Mouse (Mus musculus) mouse trophoblast stem cell (cell line): ENCODE measurements around the gene Rrp1.
"Not testable (repeated sequence)": the region's sequence is repeated elsewhere in the genome, so short reads cannot be mapped to it uniquely, and the experiment has no call there.

Source experiments
- in situ Hi-C, 2 experiments: fragments of 300-500 bp; cut with MseI, MboI; formaldehyde crosslinking; loops; 2 replicates in 1 of 2; 3 replicates in 1 of 2; pipeline ENCODE4 v1.15.1; 2025

Gene Rrp1

DNA sequence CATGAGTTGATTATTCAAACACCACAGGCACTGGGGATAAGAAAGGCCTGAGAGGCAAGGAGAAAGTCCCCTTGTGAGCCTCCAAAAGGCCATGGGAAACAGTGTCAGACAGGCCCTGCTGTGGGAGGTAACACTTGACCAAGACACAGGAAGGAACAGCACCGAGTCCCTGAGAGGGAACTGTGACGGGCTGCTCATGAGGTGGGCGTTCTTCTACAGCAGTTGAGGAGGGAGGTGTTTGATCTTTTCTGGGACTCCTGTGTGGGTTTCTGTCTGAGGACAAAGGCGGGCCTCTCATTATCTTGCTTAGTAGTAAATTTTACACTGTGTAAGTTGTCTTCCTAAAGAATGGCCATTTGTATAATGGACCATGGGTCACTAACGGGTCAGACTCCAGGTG is 27.3 kb downstream of the Rrp1 start:
- in situ Hi-C loops = loop anchor here in 1 of 2 experiments (25.0 kb wide), 1 partner anchor 123 kb away; no protein-coding TSS in a partner anchor

GRCm38 (mm10) chr10:78383567-78383966 is 29.3 kb downstream of the Rrp1 start:
- in situ Hi-C loops = loop anchor here in 1 of 2 experiments (25.0 kb wide), 1 partner anchor 121 kb away; no protein-coding TSS in a partner anchor

- in situ Hi-C loops = loop anchor here in 1 of 2 experiments (25.0 kb wide), 1 partner anchor 116 kb away; no protein-coding TSS in a partner anchor
Observed at GRCm38 (mm10) chr10:78378516-78378915, 34.3 kb downstream of the Rrp1 start.

- in situ Hi-C loops = no loop called here
Observed at GRCm38 (mm10) chr10:78372681-78373668, 39.9 kb downstream of the Rrp1 start.

GRCm38 (mm10) chr10:78371746-78372145 is 41.1 kb downstream of the Rrp1 start:
- in situ Hi-C loops = no loop called here

DNA sequence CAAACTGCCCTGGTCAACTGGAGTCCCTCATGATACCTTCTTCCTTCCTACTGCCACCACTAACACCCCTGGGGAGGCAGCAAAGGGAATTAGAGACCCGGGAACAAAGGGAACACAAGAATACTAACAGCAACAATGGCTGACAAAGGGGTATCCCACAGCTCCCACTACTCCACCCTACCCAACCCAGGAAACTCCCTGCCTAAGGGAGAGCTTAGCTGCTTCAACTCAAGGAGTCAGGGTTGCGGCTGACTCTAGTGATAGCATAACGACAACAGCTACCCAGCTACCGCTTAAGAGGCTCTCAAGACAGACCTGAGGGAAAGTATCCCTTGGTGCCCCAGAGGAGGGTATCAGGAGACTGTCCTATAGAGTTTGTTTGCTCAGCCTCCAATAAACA is 45.3 kb downstream of the Rrp1 start:
- in situ Hi-C loops = no loop called here

DNA sequence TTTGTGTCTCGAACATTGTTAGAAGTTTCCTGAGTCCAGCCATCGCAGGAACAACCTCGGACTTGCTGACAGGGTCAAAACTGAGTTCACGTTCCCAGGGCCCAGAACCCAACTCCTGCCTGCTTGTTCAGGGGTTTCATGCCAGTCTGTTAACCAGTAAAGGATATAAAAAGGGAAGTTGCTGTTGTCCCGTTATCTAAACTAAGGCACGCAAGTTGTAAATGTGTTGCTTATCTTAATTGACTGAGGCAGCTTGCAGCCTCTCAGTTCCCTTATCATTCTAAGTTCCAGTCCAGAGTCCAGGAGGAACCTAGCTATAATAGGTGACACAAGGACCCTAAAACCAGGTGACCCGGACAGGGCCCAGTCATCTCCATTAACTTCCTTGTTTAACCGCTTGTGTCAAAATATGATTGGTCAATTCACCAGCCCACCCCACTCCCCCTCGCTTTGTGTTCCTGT is 46.0 kb downstream of the Rrp1 start:
- in situ Hi-C loops = no loop called here

- in situ Hi-C loops = no loop called here
Observed at GRCm38 (mm10) chr10:78366195-78366834, 46.5 kb downstream of the Rrp1 start.

GRCm38 (mm10) chr10:78365555-78365954 is 47.3 kb downstream of the Rrp1 start:
- in situ Hi-C loops = no loop called here

- in situ Hi-C loops = no loop called here
Observed at GRCm38 (mm10) chr10:78364106-78364505, 48.7 kb downstream of the Rrp1 start.

DNA sequence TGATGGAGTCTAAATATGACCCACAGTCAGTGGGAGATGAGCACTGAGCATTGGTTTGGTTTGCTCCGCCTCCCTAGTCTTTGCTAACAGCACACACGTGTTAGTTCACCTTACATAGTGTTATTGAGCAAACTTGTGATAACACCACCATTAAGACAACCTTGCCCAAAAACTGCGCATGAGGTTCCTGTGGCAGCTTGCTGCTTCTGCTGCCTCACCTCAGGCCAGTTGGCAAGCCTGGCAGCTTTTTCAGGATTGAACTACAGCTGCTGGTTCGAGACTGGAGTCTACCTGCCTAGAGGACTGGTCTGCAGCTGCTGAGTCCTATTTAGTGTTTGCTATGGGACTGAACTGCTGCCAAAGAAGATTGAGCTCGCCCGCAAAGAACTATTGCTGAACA is 49.5 kb downstream of the Rrp1 start:
- in situ Hi-C loops = no loop called here

- in situ Hi-C loops = no loop called here
Observed at GRCm38 (mm10) chr10:78361951-78362350, 50.9 kb downstream of the Rrp1 start.

- in situ Hi-C loops = no loop called here
Observed at GRCm38 (mm10) chr10:78360290-78360711, 52.5 kb downstream of the Rrp1 start.

GRCm38 (mm10) chr10:78358999-78359398 is 53.8 kb downstream of the Rrp1 start:
- in situ Hi-C loops = not testable (repeated sequence)

- in situ Hi-C loops = no loop called here
Observed at GRCm38 (mm10) chr10:78358266-78358665, 54.6 kb downstream of the Rrp1 start.

GRCm38 (mm10) chr10:78357742-78358141 is 55.1 kb downstream of the Rrp1 start:
- in situ Hi-C loops = no loop called here

GRCm38 (mm10) chr10:78355931-78356593 is 56.8 kb downstream of the Rrp1 start:
- in situ Hi-C loops = no loop called here

DNA sequence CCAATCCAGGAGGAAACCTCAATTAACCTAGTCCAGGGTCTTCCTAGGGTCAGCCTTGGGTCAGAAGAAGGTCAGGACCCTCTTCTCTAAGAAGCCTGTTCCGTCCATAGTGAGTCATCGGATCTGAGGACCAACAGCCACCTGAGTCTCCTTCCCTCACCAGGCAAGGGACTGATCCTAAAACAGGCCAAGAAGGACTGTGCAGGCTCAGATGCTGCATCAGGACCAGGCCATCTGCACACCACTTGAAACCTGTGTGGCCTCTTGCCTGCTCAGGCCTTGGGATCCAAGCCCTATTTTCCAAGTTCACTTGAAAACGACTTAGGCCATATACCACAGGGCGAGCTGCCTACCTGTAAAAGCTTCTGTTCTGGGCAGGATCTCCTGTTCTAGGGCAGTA is 59.6 kb downstream of the Rrp1 start:
- in situ Hi-C loops = no loop called here

DNA sequence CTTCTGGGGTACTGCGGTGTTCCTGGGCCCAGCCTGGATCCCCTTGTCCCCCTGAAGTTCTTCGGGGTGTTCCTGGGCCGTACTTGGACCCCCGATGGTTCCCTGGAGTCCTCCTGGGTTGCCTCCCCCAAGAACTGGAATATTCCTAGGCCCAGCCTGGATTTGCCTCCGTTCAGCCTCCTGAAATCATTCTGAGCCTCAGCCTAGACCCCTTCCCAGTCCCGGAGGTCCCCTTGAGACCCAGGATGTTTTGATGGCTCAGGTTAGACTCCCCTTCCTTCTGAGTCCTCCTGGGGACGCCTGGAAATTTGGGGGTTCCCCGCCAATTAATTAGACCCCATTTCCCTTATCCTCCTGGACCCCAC is 60.2 kb downstream of the Rrp1 start:
- in situ Hi-C loops = no loop called here

DNA sequence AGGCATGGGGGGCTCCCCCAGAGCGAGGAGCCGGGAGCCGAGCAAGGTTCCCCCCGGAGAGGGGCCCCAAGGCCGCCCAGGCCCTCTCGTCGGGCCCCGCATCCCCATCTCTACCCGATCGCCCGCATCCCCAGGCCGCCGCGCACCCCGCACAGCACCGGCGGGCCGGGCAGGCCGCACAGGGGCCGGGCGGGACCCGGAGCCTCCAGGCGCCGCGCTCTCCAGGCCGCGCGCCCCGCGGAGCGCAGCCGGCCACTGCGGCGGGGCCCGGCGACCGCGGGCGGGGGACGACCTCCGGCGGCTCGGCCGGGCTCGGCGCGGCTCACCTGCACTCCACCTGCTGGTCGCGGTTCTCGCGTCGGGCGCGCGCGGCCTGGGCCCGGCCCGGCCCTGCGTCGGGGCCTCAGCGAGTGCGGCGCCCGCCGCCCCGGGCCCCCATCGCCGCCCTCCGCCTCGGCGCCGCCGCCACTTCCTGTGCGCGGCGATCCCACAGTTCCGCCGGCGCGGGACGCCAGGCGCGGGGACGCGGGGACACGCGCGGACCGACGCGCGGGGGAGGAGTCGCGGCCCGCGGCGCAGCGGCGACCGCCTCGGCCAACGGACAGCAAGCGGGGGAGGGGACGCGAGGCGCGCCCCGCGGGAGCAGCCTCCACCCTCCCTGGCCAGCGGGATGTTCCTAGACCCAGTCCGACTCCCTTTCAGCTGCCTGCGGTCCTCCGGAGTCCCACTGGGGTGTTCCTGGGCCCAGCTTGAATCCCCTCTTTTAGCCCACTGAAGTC is 60.8 kb downstream of the Rrp1 start, which contains the start of gene Agpat3:
Gene Agpat3, minus strand, starts transcription at position 603 of the 779 bp plus-strand sequence.
- in situ Hi-C loops = no loop called here

- in situ Hi-C loops = no loop called here
Observed at GRCm38 (mm10) chr10:78351564-78351886, 61.3 kb downstream of the Rrp1 start.
